Mouse (Mus musculus) heart, postnatal 10 days (tissue): ENCODE measurements around the gene Ahr. TPM values are rescaled to one million over a fixed set of nuclear protein-coding genes. Genes with fewer than 3 reads are reported as not detected.
A peak's percentile ranks its signal among the peaks of the same experiment; 100 is the strongest.

Experiments
- DNase-seq, 2 experiments: peaks; one replicate each; pipeline ENCODE4 v3.0.0; 2021
- intact Hi-C: fragments of 180-260 bp; cut with DNase I; formaldehyde crosslinking; loops from one replicate; pipeline ENCODE4 v1.15.1; 2025
- total RNA-seq, 2 experiments: library from RNA; stranded (reverse); gene quantifications; 2 replicates each; pipeline ENCODE4 v1.2.3; 2021

Gene Ahr
- total RNA-seq = 1 to 10 TPM; 6.0 to 7.1 TPM

- intact Hi-C loops = loop anchor here (5.0 kb wide), 2 partner anchors 222 to 353 kb away; no protein-coding TSS in a partner anchor
Measured at GRCm38 (mm10) chr12:35534754-35535236, at the start of gene Ahr. Ahr (minus strand) TSS chr12:35535038.

GRCm38 (mm10) chr12:35578826-35579225 lies 44.0 kb upstream of the Ahr start:
- no peak for DNase-seq
- intact Hi-C loops = no loop called here

More at GRCm38 (mm10) chr12:35534754-35535236, at the start of gene Ahr:
- DNase-seq = peak; percentile 85 to 86

GRCm38 (mm10) chr12:35576107-35576506 lies 41.3 kb upstream of the Ahr start:
- intact Hi-C loops = no loop called here
- no peak for DNase-seq

GRCm38 (mm10) chr12:35573713-35574112 lies 38.9 kb upstream of the Ahr start:
- intact Hi-C loops = no loop called here
- no peak for DNase-seq

- intact Hi-C loops = no loop called here
- no peak for DNase-seq
Measured at GRCm38 (mm10) chr12:35562826-35563225, 28.0 kb upstream of the Ahr start.

GRCm38 (mm10) chr12:35558868-35559267 lies 24.0 kb upstream of the Ahr start:
- intact Hi-C loops = no loop called here
- DNase-seq = no peak

GRCm38 (mm10) chr12:35555925-35556324 lies 21.1 kb upstream of the Ahr start:
- DNase-seq = no peak
- intact Hi-C loops = no loop called here

GRCm38 (mm10) chr12:35554309-35554708 lies 19.5 kb upstream of the Ahr start:
- no peak for DNase-seq
- intact Hi-C loops = no loop called here

GRCm38 (mm10) chr12:35553174-35553573 lies 18.3 kb upstream of the Ahr start:
- intact Hi-C loops = no loop called here
- DNase-seq = no peak

GRCm38 (mm10) chr12:35550299-35550698 lies 15.5 kb upstream of the Ahr start:
- DNase-seq = no peak
- intact Hi-C loops = no loop called here

- no peak for DNase-seq
- intact Hi-C loops = no loop called here
Measured at GRCm38 (mm10) chr12:35542836-35543235, 8.0 kb upstream of the Ahr start.

GRCm38 (mm10) chr12:35538843-35539242 lies 4.0 kb upstream of the Ahr start:
- intact Hi-C loops = loop anchor here (5.0 kb wide), 1 partner anchor 348 kb away; no protein-coding TSS in a partner anchor
- no peak for DNase-seq

- intact Hi-C loops = loop anchor here (5.0 kb wide), 1 partner anchor 222 kb away; no protein-coding TSS in a partner anchor
- DNase-seq = peak; percentile 25
Measured at GRCm38 (mm10) chr12:35534114-35534753, 604 bp downstream of the Ahr start.

GRCm38 (mm10) chr12:35533748-35534113 lies 1.1 kb downstream of the Ahr start:
- intact Hi-C loops = loop anchor here (5.0 kb wide), 1 partner anchor 221 kb away; no protein-coding TSS in a partner anchor
- no peak for DNase-seq

GRCm38 (mm10) chr12:35533133-35533532 lies 1.7 kb downstream of the Ahr start:
- DNase-seq = no peak
- intact Hi-C loops = loop anchor here (5.0 kb wide), 1 partner anchor 221 kb away; no protein-coding TSS in a partner anchor

GRCm38 (mm10) chr12:35532151-35532550 lies 2.7 kb downstream of the Ahr start:
- intact Hi-C loops = loop anchor here (1.0 to 5.0 kb wide), 2 partner anchors 220 to 299 kb away; no protein-coding TSS in a partner anchor
- peak; percentile 69 to 77 for DNase-seq

GRCm38 (mm10) chr12:35530587-35530986 lies 4.3 kb downstream of the Ahr start:
- no peak for DNase-seq
- intact Hi-C loops = loop anchor here (5.0 kb wide), 1 partner anchor 218 kb away; no protein-coding TSS in a partner anchor

GRCm38 (mm10) chr12:35527429-35527828 lies 7.4 kb downstream of the Ahr start:
- intact Hi-C loops = no loop called here

GRCm38 (mm10) chr12:35522585-35523103 lies 12.2 kb downstream of the Ahr start:
- intact Hi-C loops = loop anchor here (5.0 kb wide), 1 partner anchor 60 kb away; no protein-coding TSS in a partner anchor
- DNase-seq = peak in 1 of 2 experiments; percentile 8

More at GRCm38 (mm10) chr12:35527429-35527828, 7.4 kb downstream of the Ahr start:
- no peak for DNase-seq

- intact Hi-C loops = no loop called here
Measured at GRCm38 (mm10) chr12:35515621-35516020, 19.2 kb downstream of the Ahr start.

GRCm38 (mm10) chr12:35514671-35515070 lies 20.2 kb downstream of the Ahr start:
- intact Hi-C loops = no loop called here
- no peak for DNase-seq

More at GRCm38 (mm10) chr12:35515621-35516020, 19.2 kb downstream of the Ahr start:
- DNase-seq = no peak

GRCm38 (mm10) chr12:35510711-35511110 lies 24.1 kb downstream of the Ahr start:
- DNase-seq = no peak
- intact Hi-C loops = no loop called here
